Mouse (Mus musculus) cerebellum, adult 2 months (tissue): Measurements from ENCODE around the gene Kcnb1.

Experiments used
- CTCF ChIP-seq: fragments of 200-500 bp; IDR thresholded peaks from 2 replicates; pipeline ENCODE4 v1.5.1; 2011; ENCODE audit warnings: low read depth, mild to moderate bottlenecking, control low read depth, low read length, moderate library complexity, borderline replicate concordance; ENCODE audit not compliant: insufficient read depth
- POLR2A ChIP-seq: fragments of 200-500 bp; IDR thresholded peaks from 2 replicates; pipeline ENCODE4 v1.6.1; 2011; ENCODE audit warnings: low read length, control low read depth, borderline replicate concordance; ENCODE audit not compliant: insufficient read depth

GRCm38 (mm10) chr2:167212089-167212488, 22.1 kb upstream of the Kcnb1 start:
- no peak for TF ChIP-seq POLR2A
- TF ChIP-seq CTCF = no peak
